Mouse (Mus musculus) heart, postnatal 0 days (tissue): ENCODE data around the gene Atp6v0a4.

Experiments used
- CTCF ChIP-seq: IDR thresholded peaks from 2 replicates; pipeline ENCODE4 v1.5.1; 2016; ENCODE audit warnings: antibody characterized with exemption, control low read depth, low read depth
- EP300 ChIP-seq: IDR thresholded peaks from 2 replicates; pipeline ENCODE4 v1.6.1; 2016; ENCODE audit warnings: antibody characterized with exemption, low read depth

DNA sequence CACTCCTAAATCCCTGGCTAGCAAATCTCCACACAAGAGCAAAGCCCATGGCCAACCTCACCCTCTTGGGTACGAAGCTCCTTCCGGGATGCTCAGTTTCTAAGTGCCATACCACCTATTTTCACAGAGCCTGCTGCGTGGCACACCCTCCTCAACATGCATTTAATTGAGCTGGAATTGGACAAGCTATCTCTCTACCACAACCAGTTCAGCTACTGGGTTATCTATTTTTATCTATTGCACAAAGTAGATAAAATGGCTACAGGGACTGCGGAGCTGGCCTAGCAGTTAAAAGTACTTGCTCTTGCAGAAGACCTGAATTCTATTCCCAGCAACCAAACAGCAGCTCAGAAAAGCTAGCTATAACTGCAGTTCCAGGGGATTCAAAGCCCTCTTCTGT is 53.1 kb downstream of the Atp6v0a4 start:
- no peak for TF ChIP-seq CTCF
- TF ChIP-seq EP300: no peak
